Mouse (Mus musculus) ES-E14 (cell line): ENCODE measurements around the gene Zcchc3. TPM values are rescaled to one million over a fixed set of nuclear protein-coding genes. Genes with fewer than 3 reads are reported as not detected.

Experiments
- DNase-seq: peaks from one replicate; pipeline ENCODE4 v3.0.0-alpha.2; 2013; ENCODE audit warnings: low read depth, low spot score
- H3K27ac ChIP-seq: 2 replicates; pipeline ENCODE4 v1.5.1; 2012; ENCODE audit warnings: low read depth, mild to moderate bottlenecking, low read length, moderate library complexity, mixed read lengths; ENCODE audit not compliant: poor library complexity, insufficient read depth, severe bottlenecking
- H3K36me3 ChIP-seq: 2 replicates; pipeline ENCODE4 v1.6.1; 2012; ENCODE audit warnings: mild to moderate bottlenecking, low read length, moderate library complexity, mixed read lengths; ENCODE audit not compliant: control insufficient read depth, poor library complexity, insufficient read depth, severe bottlenecking
- H3K4me1 ChIP-seq, 2 experiments: fragments of 150-350 bp in 1 of 2; sonication (generic) in 1 of 2; 2 replicates each; pipeline ENCODE4 v1.6.1; 2012; ENCODE audit warnings: low read length in 2 of 2, mild to moderate bottlenecking in 1 of 2, mixed read lengths in 1 of 2; ENCODE audit not compliant: control insufficient read depth in 2 of 2, insufficient read depth in 2 of 2, poor library complexity in 1 of 2
- H3K4me3 ChIP-seq, 2 experiments: fragments of 150-350 bp in 1 of 2; sonication (generic) in 1 of 2; 2 replicates each; pipeline ENCODE4 v1.5.1; 2012; ENCODE audit warnings: low read length in 2 of 2, low read depth in 1 of 2, mild to moderate bottlenecking in 1 of 2, mixed read lengths in 1 of 2; ENCODE audit not compliant: insufficient read depth in 1 of 2, poor library complexity in 1 of 2, severe bottlenecking in 1 of 2
- H3K9ac ChIP-seq: 2 replicates; pipeline ENCODE4 v1.6.1; 2012; ENCODE audit warnings: low read depth, mild to moderate bottlenecking, low read length, mixed read lengths; ENCODE audit not compliant: poor library complexity, insufficient read depth, severe bottlenecking
- H3K9me3 ChIP-seq: fragments of 150-350 bp; sonication (generic); 2 replicates; pipeline ENCODE4 v1.6.1; 2012; ENCODE audit warnings: low read depth, mild to moderate bottlenecking, low read length; ENCODE audit not compliant: control insufficient read depth, insufficient read depth
- CHD2 ChIP-seq: IDR thresholded peaks from 2 replicates; pipeline ENCODE4 v1.6.1; 2014; ENCODE audit warnings: mild to moderate bottlenecking, low read depth, low read length, inconsistent platforms
- HCFC1 ChIP-seq: IDR thresholded peaks from 2 replicates; pipeline ENCODE4 v1.6.1; 2012; ENCODE audit warnings: low read length, inconsistent platforms, borderline replicate concordance; ENCODE audit not compliant: insufficient read depth
- MAFK ChIP-seq: IDR thresholded peaks from 2 replicates; pipeline ENCODE4 v1.6.1; 2014; ENCODE audit warnings: mild to moderate bottlenecking, low read depth, low read length, inconsistent platforms; ENCODE audit not compliant: insufficient read depth
- ZC3H11A ChIP-seq: IDR thresholded peaks from 2 replicates; pipeline ENCODE4 v1.6.1; 2012; ENCODE audit warnings: low read depth, mild to moderate bottlenecking, inconsistent platforms, low read length, borderline replicate concordance
- ZNF384 ChIP-seq: IDR thresholded peaks from 2 replicates; pipeline ENCODE4 v1.6.1; 2012; ENCODE audit warnings: low read depth, low read length, inconsistent platforms
- in situ Hi-C, 2 experiments: fragments of 600-800 bp; cut with MboI; formaldehyde crosslinking; loops; one replicate each; pipeline ENCODE4 v1.15.1; 2025; ENCODE audit warnings: low sequenced_read_pairs in 2 of 2, inconsistent platforms in 1 of 2; ENCODE audit not compliant: unreplicated experiment in 2 of 2
- total RNA-seq: library from RNA; depleted of rRNA; stranded (reverse); fragments of 300-350 nt; gene quantifications from 2 replicates; pipeline ENCODE4 v1.2.3, GENCODE M21; 2012; rRNA removed

The Zcchc3 gene
- total RNA-seq, 1 experiment = 21.4 TPM

- Histone ChIP-seq H3K27ac (no peak overlapping the region), H3K9me3 (no peaks in the 10 kb centered on the region), H3K4me1 (peaks cover 2 to 22% of the 10 kb centered on the region in 2 experiments; a peak in 3 of 4 replicates), H3K9ac (no peak overlapping the region), H3K36me3 (no peaks in the 10 kb centered on the region), H3K4me3 (no peak overlapping the region)
- in situ Hi-C loops = no loop called here
- DNase-seq = no peak
- TF ChIP-seq ZC3H11A = no peak
- TF ChIP-seq HCFC1 = no peak
- no peak for TF ChIP-seq ZNF384
- TF ChIP-seq CHD2 = no peak
Measured at GRCm38 (mm10) chr2:152372104-152372503, 42.7 kb downstream of the Zcchc3 start.

GRCm38 (mm10) chr2:152368532-152369140 is 46.2 kb downstream of the Zcchc3 start:
- no peaks in the 10 kb centered on the region for H3K9me3 ChIP-seq

GRCm38 (mm10) chr2:152367917-152368316 is 46.9 kb downstream of the Zcchc3 start:
- Histone ChIP-seq H3K36me3 (no peaks in the 10 kb centered on the region), H3K9ac (no peak overlapping the region), H3K4me1 (peaks cover 2 to 7% of the 10 kb centered on the region in 2 experiments; a peak in 2 of 4 replicates), H3K27ac (no peak overlapping the region), H3K4me3 (no peak overlapping the region), H3K9me3 (no peaks in the 10 kb centered on the region)
- in situ Hi-C loops = loop anchor here in 1 of 2 experiments (10.0 kb wide), 1 partner anchor 343 kb away; no protein-coding TSS in a partner anchor
- no peak for DNase-seq
- TF ChIP-seq ZNF384 = no peak
- TF ChIP-seq HCFC1 = no peak
- no peak for TF ChIP-seq MAFK
- TF ChIP-seq CHD2 = no peak
- TF ChIP-seq ZC3H11A = no peak

More at GRCm38 (mm10) chr2:152368532-152369140, 46.2 kb downstream of the Zcchc3 start:
- in situ Hi-C loops = loop anchor here in 1 of 2 experiments (10.0 kb wide), 1 partner anchor 344 kb away; no protein-coding TSS in a partner anchor
- Histone ChIP-seq H3K4me3 (no peak overlapping the region), H3K27ac (no peak overlapping the region), H3K9ac (no peak overlapping the region), H3K36me3 (no peaks in the 10 kb centered on the region), H3K4me1 (peaks cover 2 to 6% of the 10 kb centered on the region in 2 experiments; a peak in 2 of 4 replicates)
- TF ChIP-seq HCFC1 (no peak), CHD2 (peak; percentile 96), ZC3H11A (peak; percentile 62; the same call in 1 of the 2 replicates), ZNF384 (no peak)
- DNase-seq = peak; percentile 83

- DNase-seq = peak; percentile 89
- Histone ChIP-seq H3K9ac (peak overlapping the region; percentile 45; the same call in 1 of the 2 replicates), H3K4me3 (peak overlapping the region; percentile 1 to 55; a peak in 3 of 4 replicates), H3K27ac (peak overlapping the region; percentile 32), H3K4me1 (peaks cover 2 to 13% of the 10 kb centered on the region in 2 experiments; a peak in 2 of 4 replicates), H3K9me3 (no peaks in the 10 kb centered on the region), H3K36me3 (no peaks in the 10 kb centered on the region)
- in situ Hi-C loops = loop anchor here in 1 of 2 experiments (10.0 kb wide), 1 partner anchor 339 kb away; no protein-coding TSS in a partner anchor
- TF ChIP-seq HCFC1 (no peak), ZC3H11A (peak; percentile 10; the same call in 1 of the 2 replicates)
Measured at GRCm38 (mm10) chr2:152363245-152364147, 51.3 kb downstream of the Zcchc3 start.

Other genes with a start within 250 kb of the Zcchc3 start
- gene Csnk2a1, start 188.2 kb downstream of the Zcchc3 start, total RNA-seq = 116 and 134 TPM in 2 replicates
- gene Tbc1d20, start 121.2 kb downstream of the Zcchc3 start, total RNA-seq = 18.7 and 20.2 TPM in 2 replicates
- gene Rbck1, start 82.4 kb downstream of the Zcchc3 start, total RNA-seq = 69.9 and 113 TPM in 2 replicates
- gene Trib3, start 71.0 kb downstream of the Zcchc3 start, total RNA-seq = 18.5 and 29.2 TPM in 2 replicates
- gene Nrsn2, start 38.4 kb downstream of the Zcchc3 start, total RNA-seq = 2.1 and 3.3 TPM in 2 replicates
- gene Sox12, start 17.0 kb downstream of the Zcchc3 start, total RNA-seq = 7.4 and 9.1 TPM in 2 replicates
- 0.18 and 0.58 TPM in 2 replicates for gene 6820408C15Rik, start 560 bp upstream of the Zcchc3 start, total RNA-seq
- not detected in 2 replicates for gene Defb23, start 49.6 kb upstream of the Zcchc3 start, total RNA-seq
- not detected in 2 replicates for gene Defb20, start 62.0 kb upstream of the Zcchc3 start, total RNA-seq
- gene Defb22, start 75.1 kb upstream of the Zcchc3 start, total RNA-seq = not detected in 2 replicates
- not detected in 2 replicates for gene Defb26, start 96.7 kb upstream of the Zcchc3 start, total RNA-seq
- not detected in 2 replicates for gene Defb28, start 103.2 kb upstream of the Zcchc3 start, total RNA-seq
- gene Defb29, start 125.1 kb upstream of the Zcchc3 start, total RNA-seq = not detected in 2 replicates
- gene Gm17416, start 154.3 kb upstream of the Zcchc3 start, total RNA-seq = not detected in 2 replicates
- not detected in 2 replicates for gene Defb21, start 157.7 kb upstream of the Zcchc3 start, total RNA-seq
- not detected in 2 replicates for gene Defb19, start 165.3 kb upstream of the Zcchc3 start, total RNA-seq
- gene Defb45, start 184.4 kb upstream of the Zcchc3 start, total RNA-seq = not detected in 2 replicates
- 0.63 TPM in 1 of 2 replicates, not detected in the other for gene Defb36, start 189.3 kb upstream of the Zcchc3 start, total RNA-seq
- gene Defb25, start 208.0 kb upstream of the Zcchc3 start, total RNA-seq = 3.9 and 5.7 TPM in 2 replicates
- gene Rem1, start 211.9 kb upstream of the Zcchc3 start, total RNA-seq = 0.16 and 0.18 TPM in 2 replicates